Mouse (Mus musculus) cerebellum, adult 2 months (tissue): Measurements from ENCODE around the gene Aip. TPM values are rescaled to one million over a fixed set of nuclear protein-coding genes. Genes with fewer than 3 reads are reported as not detected.
"Not testable (repeated sequence)": the region's sequence is repeated elsewhere in the genome, so short reads cannot be mapped to it uniquely, and the experiment has no call there.

Experiments
- DNase-seq, 2 experiments: peaks; one replicate each; pipeline ENCODE4 v3.0.0; 2021
- H3K27ac ChIP-seq: fragments of 200-500 bp; 2 replicates; pipeline ENCODE4 v1.5.1; 2012; ENCODE audit warnings: low read length, control low read depth, inconsistent platforms; ENCODE audit not compliant: insufficient read depth
- H3K27me3 ChIP-seq: fragments of 200-500 bp; 2 replicates; pipeline ENCODE4 v1.6.1; 2012; ENCODE audit warnings: inconsistent platforms, mild to moderate bottlenecking, low read length, moderate library complexity; ENCODE audit not compliant: control insufficient read depth, insufficient read depth
- H3K4me1 ChIP-seq: fragments of 200-500 bp; 2 replicates; pipeline ENCODE4 v1.6.1; 2011; ENCODE audit warnings: low read length; ENCODE audit not compliant: control insufficient read depth, insufficient read depth
- H3K4me3 ChIP-seq: fragments of 200-500 bp; replicated peaks from 2 replicates; pipeline ENCODE3; 2011; ENCODE audit warnings: mild to moderate bottlenecking, low read depth, low read length, control low read depth; ENCODE audit not compliant: insufficient read depth
- CTCF ChIP-seq: fragments of 200-500 bp; IDR thresholded peaks from 2 replicates; pipeline ENCODE4 v1.5.1; 2011; ENCODE audit warnings: low read depth, mild to moderate bottlenecking, control low read depth, low read length, moderate library complexity, borderline replicate concordance; ENCODE audit not compliant: insufficient read depth
- POLR2A ChIP-seq: fragments of 200-500 bp; IDR thresholded peaks from 2 replicates; pipeline ENCODE4 v1.6.1; 2011; ENCODE audit warnings: low read length, control low read depth, borderline replicate concordance; ENCODE audit not compliant: insufficient read depth
- WGBS: fragments of 180-500 bp; shearing (Covaris S2); methylation state at CpG from one replicate; pipeline ENCODE4 v1.1.7; 2018; 5-methylcytosine and 5-hydroxymethylcytosine counted together
- polyA plus RNA-seq: library from polyadenylated mRNA; depleted of rRNA; stranded (reverse); fragments of >200 nt; gene quantifications from 2 replicates; pipeline ENCODE4 v1.2.3, GENCODE M21; 2012

Aip gene
- polyA plus RNA-seq, 1 experiment, result 207 TPM

GRCm38 (mm10) chr19:4124432-4124831, 1.2 kb downstream of the Aip start:
- Histone ChIP-seq H3K27ac (no peak overlapping the region), H3K4me3 (no peak overlapping the region), H3K27me3 (no peaks in the 10 kb centered on the region), H3K4me1 (peaks cover 6% of the 10 kb centered on the region; the same call in 1 of the 2 replicates)
- TF ChIP-seq CTCF (no peak), POLR2A (no peak)
- no peak for DNase-seq
- 87% methylated on average over 4 of the region's 4 CpGs for WGBS

GRCm38 (mm10) chr19:4122411-4123370, 3.0 kb downstream of the Aip start:
- DNase-seq, result no peak
- Histone ChIP-seq H3K4me3 (no peak overlapping the region), H3K27ac (no peak overlapping the region), H3K4me1 (peaks cover 6% of the 10 kb centered on the region; the same call in 1 of the 2 replicates), H3K27me3 (no peaks in the 10 kb centered on the region)
- 88% methylated on average over 7 of the region's 7 CpGs for WGBS
- TF ChIP-seq CTCF (no peak), POLR2A (no peak)

- H3K4me3 ChIP-seq, H3K27me3 ChIP-seq, H3K4me1 ChIP-seq, DNase-seq, H3K27ac ChIP-seq: not testable (repeated sequence)
- 67% methylated on average over 6 of the region's 6 CpGs for WGBS
Measured at GRCm38 (mm10) chr19:4121896-4122295, 3.8 kb downstream of the Aip start.

GRCm38 (mm10) chr19:4121097-4121805, 4.4 kb downstream of the Aip start:
- Histone ChIP-seq H3K4me1 (no peaks in the 10 kb centered on the region), H3K27ac (peak overlapping the region; percentile 63), H3K27me3 (no peaks in the 10 kb centered on the region), H3K4me3 (peak overlapping the region; percentile 64)
- peak; percentile 98 for DNase-seq
- TF ChIP-seq CTCF (no peak), POLR2A (peak; percentile 80; the same call in 1 of the 2 replicates)
- 2% methylated on average over 38 of the region's 38 CpGs for WGBS

GRCm38 (mm10) chr19:4120496-4120895, 5.2 kb downstream of the Aip start:
- no peak overlapping the region for H3K4me3 ChIP-seq
- TF ChIP-seq CTCF (no peak), POLR2A (no peak)
- DNase-seq, result no peak
- WGBS, result 96% methylated on average over 2 of the region's 2 CpGs
- no peaks in the 10 kb centered on the region for H3K27me3 ChIP-seq
- H3K4me1 ChIP-seq, result peaks cover 4% of the 10 kb centered on the region; the same call in 1 of the 2 replicates
- no peak overlapping the region for H3K27ac ChIP-seq

GRCm38 (mm10) chr19:4119716-4120487, 5.8 kb downstream of the Aip start:
- Histone ChIP-seq H3K4me3 (no peak overlapping the region), H3K4me1 (peaks cover 10% of the 10 kb centered on the region), H3K27me3 (no peaks in the 10 kb centered on the region), H3K27ac (no peak overlapping the region)
- peak in 1 of 2 experiments; percentile 4 for DNase-seq
- TF ChIP-seq POLR2A, result no peak
- TF ChIP-seq CTCF, result no peak
- WGBS, result 89% methylated on average over 6 of the region's 6 CpGs

- no peak for DNase-seq
- Histone ChIP-seq H3K27ac (no peak overlapping the region), H3K4me3 (no peak overlapping the region), H3K4me1 (peaks cover 24% of the 10 kb centered on the region), H3K27me3 (no peaks in the 10 kb centered on the region)
- TF ChIP-seq CTCF (no peak), POLR2A (no peak)
- 92% methylated on average over 2 of the region's 2 CpGs for WGBS
Measured at GRCm38 (mm10) chr19:4118350-4118749, 7.3 kb downstream of the Aip start.

GRCm38 (mm10) chr19:4117006-4117405, 8.7 kb downstream of the Aip start:
- H3K27ac ChIP-seq, result no peak overlapping the region
- TF ChIP-seq CTCF (no peak), POLR2A (no peak)
- DNase-seq, result no peak
- H3K4me1 ChIP-seq, result peaks cover 37% of the 10 kb centered on the region
- no peak overlapping the region for H3K4me3 ChIP-seq
- 95% methylated on average over 7 of the region's 7 CpGs for WGBS
- no peaks in the 10 kb centered on the region for H3K27me3 ChIP-seq
